Mouse (Mus musculus): ENCODE data around the gene Fancf. TPM values are rescaled to one million over a fixed set of nuclear protein-coding genes. Genes with fewer than 3 reads are reported as not detected.

Fancf gene
- polyA plus RNA-seq, 1 experiment, result 6.8 TPM

- H3K4me1 ChIP-seq (ENCODE audit: control insufficient read depth, insufficient read depth, low read length), result no peaks in the 10 kb centered on the region
- no peak for TF ChIP-seq CTCF (IDR thresholded peaks at IDR 0.05; ENCODE audit: low read depth, low read length)
- no peak for TF ChIP-seq EP300 (IDR thresholded peaks at IDR 0.05; ENCODE audit: insufficient read depth, low read depth, low read length)
- no peak for TF ChIP-seq POLR2A (IDR thresholded peaks at IDR 0.05; ENCODE audit: insufficient read depth, low read length)
- H3K27ac ChIP-seq (ENCODE audit: insufficient read depth, low read length), result peak within 1 kb of the TSS; percentile 56
- peaks cover 8% of the 10 kb centered on the region; the same call in 1 of the 2 replicates for H3K36me3 ChIP-seq (ENCODE audit: control insufficient read depth, insufficient read depth, low read length, poor library complexity, severe bottlenecking)
- no peaks in the 10 kb centered on the region for H3K9me3 ChIP-seq (replicated peaks; ENCODE audit: control insufficient read depth, insufficient read depth, low read length, poor library complexity, severe bottlenecking)
- peak within 1 kb of the TSS; percentile 73 for H3K9ac ChIP-seq (ENCODE audit: low read depth, poor library complexity, severe bottlenecking)
- H3K27me3 ChIP-seq (ENCODE audit: control insufficient read depth, insufficient read depth, low read length, poor library complexity, severe bottlenecking), result no peaks in the 10 kb centered on the region
- peak within 1 kb of the TSS; percentile 86 for H3K4me3 ChIP-seq (ENCODE audit: low read depth, low read length)
Observed at GRCm38 (mm10) chr7:51861250-51862096, 594 bp downstream of the Fancf start, which contains the start of gene Gas2. Gene Gas2, plus strand, starts transcription at chr7:51862015.

GRCm38 (mm10) chr7:51851890-51852507 lies 10.1 kb downstream of the Fancf start:
- H3K4me3 ChIP-seq (ENCODE audit: low read depth, low read length), result no peak overlapping the region
- no peaks in the 10 kb centered on the region for H3K27me3 ChIP-seq (ENCODE audit: control insufficient read depth, insufficient read depth, low read length, poor library complexity, severe bottlenecking)

GRCm38 (mm10) chr7:51850877-51851276 lies 11.2 kb downstream of the Fancf start:
- TF ChIP-seq EP300 (IDR thresholded peaks at IDR 0.05; ENCODE audit: insufficient read depth, low read depth, low read length) (no peak), CTCF (IDR thresholded peaks at IDR 0.05; ENCODE audit: low read depth, low read length) (no peak), POLR2A (IDR thresholded peaks at IDR 0.05; ENCODE audit: insufficient read depth, low read length) (no peak)
- Histone ChIP-seq H3K4me3 (ENCODE audit: low read depth, low read length) (no peak overlapping the region), H3K27ac (ENCODE audit: insufficient read depth, low read length) (no peak overlapping the region), H3K9me3 (replicated peaks; ENCODE audit: control insufficient read depth, insufficient read depth, low read length, poor library complexity, severe bottlenecking) (no peaks in the 10 kb centered on the region), H3K4me1 (ENCODE audit: control insufficient read depth, insufficient read depth, low read length) (no peaks in the 10 kb centered on the region), H3K27me3 (ENCODE audit: control insufficient read depth, insufficient read depth, low read length, poor library complexity, severe bottlenecking) (no peaks in the 10 kb centered on the region), H3K9ac (ENCODE audit: low read depth, poor library complexity, severe bottlenecking) (no peak overlapping the region), H3K36me3 (ENCODE audit: control insufficient read depth, insufficient read depth, low read length, poor library complexity, severe bottlenecking) (no peaks in the 10 kb centered on the region)

More at GRCm38 (mm10) chr7:51851890-51852507, 10.1 kb downstream of the Fancf start:
- Histone ChIP-seq H3K9ac (ENCODE audit: low read depth, poor library complexity, severe bottlenecking) (no peak overlapping the region), H3K4me1 (ENCODE audit: control insufficient read depth, insufficient read depth, low read length) (no peaks in the 10 kb centered on the region), H3K9me3 (replicated peaks; ENCODE audit: control insufficient read depth, insufficient read depth, low read length, poor library complexity, severe bottlenecking) (no peaks in the 10 kb centered on the region), H3K36me3 (ENCODE audit: control insufficient read depth, insufficient read depth, low read length, poor library complexity, severe bottlenecking) (no peaks in the 10 kb centered on the region), H3K27ac (ENCODE audit: insufficient read depth, low read length) (no peak overlapping the region)
- TF ChIP-seq EP300 (IDR thresholded peaks at IDR 0.05; ENCODE audit: insufficient read depth, low read depth, low read length) (no peak), CTCF (IDR thresholded peaks at IDR 0.05; ENCODE audit: low read depth, low read length) (no peak), POLR2A (IDR thresholded peaks at IDR 0.05; ENCODE audit: insufficient read depth, low read length) (no peak)

- no peaks in the 10 kb centered on the region for H3K4me1 ChIP-seq (ENCODE audit: control insufficient read depth, insufficient read depth, low read length)
- H3K27ac ChIP-seq (ENCODE audit: insufficient read depth, low read length), result no peak overlapping the region
- H3K9me3 ChIP-seq (replicated peaks; ENCODE audit: control insufficient read depth, insufficient read depth, low read length, poor library complexity, severe bottlenecking), result no peaks in the 10 kb centered on the region
- no peak overlapping the region for H3K4me3 ChIP-seq (ENCODE audit: low read depth, low read length)
- H3K27me3 ChIP-seq (ENCODE audit: control insufficient read depth, insufficient read depth, low read length, poor library complexity, severe bottlenecking), result no peaks in the 10 kb centered on the region
- H3K9ac ChIP-seq (ENCODE audit: low read depth, poor library complexity, severe bottlenecking), result no peak overlapping the region
- TF ChIP-seq POLR2A (IDR thresholded peaks at IDR 0.05; ENCODE audit: insufficient read depth, low read length), result no peak
- no peak for TF ChIP-seq EP300 (IDR thresholded peaks at IDR 0.05; ENCODE audit: insufficient read depth, low read depth, low read length)
- no peak for TF ChIP-seq CTCF (IDR thresholded peaks at IDR 0.05; ENCODE audit: low read depth, low read length)
- no peaks in the 10 kb centered on the region for H3K36me3 ChIP-seq (ENCODE audit: control insufficient read depth, insufficient read depth, low read length, poor library complexity, severe bottlenecking)
Observed at GRCm38 (mm10) chr7:51840515-51840914, 21.6 kb downstream of the Fancf start.

GRCm38 (mm10) chr7:51831917-51832316 lies 30.1 kb downstream of the Fancf start:
- H3K36me3 ChIP-seq (ENCODE audit: control insufficient read depth, insufficient read depth, low read length, poor library complexity, severe bottlenecking), result no peaks in the 10 kb centered on the region
- H3K27me3 ChIP-seq (ENCODE audit: control insufficient read depth, insufficient read depth, low read length, poor library complexity, severe bottlenecking), result no peaks in the 10 kb centered on the region
- no peak for TF ChIP-seq CTCF (IDR thresholded peaks at IDR 0.05; ENCODE audit: low read depth, low read length)
- no peak for TF ChIP-seq POLR2A (IDR thresholded peaks at IDR 0.05; ENCODE audit: insufficient read depth, low read length)
- no peak for TF ChIP-seq EP300 (IDR thresholded peaks at IDR 0.05; ENCODE audit: insufficient read depth, low read depth, low read length)
- no peak overlapping the region for H3K9ac ChIP-seq (ENCODE audit: low read depth, poor library complexity, severe bottlenecking)
- no peaks in the 10 kb centered on the region for H3K4me1 ChIP-seq (ENCODE audit: control insufficient read depth, insufficient read depth, low read length)
- H3K27ac ChIP-seq (ENCODE audit: insufficient read depth, low read length), result no peak overlapping the region
- no peaks in the 10 kb centered on the region for H3K9me3 ChIP-seq (replicated peaks; ENCODE audit: control insufficient read depth, insufficient read depth, low read length, poor library complexity, severe bottlenecking)
- no peak overlapping the region for H3K4me3 ChIP-seq (ENCODE audit: low read depth, low read length)

Measured in ES-Bruce4 (cell line).